Mouse (Mus musculus): ENCODE measurements around the gene Csrp1. TPM values are rescaled to one million over a fixed set of nuclear protein-coding genes. Genes with fewer than 3 reads are reported as not detected.

Gene Csrp1
- polyA plus RNA-seq (2015; fragmentation: Nextera tagmentation; extraction: Ambion mirVana), result 94.1 and 183 TPM in 2 replicates

GRCm38 (mm10) chr1:135719983-135720382, at the start of gene Csrp1:
Gene Csrp1 (plus strand): TSS chr1:135720061.

GRCm38 (mm10) chr1:135765645-135766591, 46.1 kb downstream of the Csrp1 start, which contains the start of gene Phlda3:
Gene Phlda3 (plus strand): TSS chr1:135766119.

GRCm38 (mm10) chr1:135778780-135779535, 59.1 kb downstream of the Csrp1 start, which contains the start of gene Tnni1:
Gene Tnni1 (plus strand): TSS chr1:135779434.

Other genes with a start within 250 kb of the Csrp1 start
- gene Nav1, start 112.8 kb upstream of the Csrp1 start, polyA plus RNA-seq (2015; fragmentation: Nextera tagmentation; extraction: Ambion mirVana), result 10.4 and 11.8 TPM in 2 replicates
- gene Phlda3, start 46.1 kb downstream of the Csrp1 start, polyA plus RNA-seq (2015; fragmentation: Nextera tagmentation; extraction: Ambion mirVana), result 72.6 and 96.0 TPM in 2 replicates
- 8.0 and 9.8 TPM in 2 replicates for gene Tnni1, start 59.4 kb downstream of the Csrp1 start, polyA plus RNA-seq (2015; fragmentation: Nextera tagmentation; extraction: Ambion mirVana)
- gene Lad1, start 98.5 kb downstream of the Csrp1 start, polyA plus RNA-seq (2015; fragmentation: Nextera tagmentation; extraction: Ambion mirVana), result 1.8 and 2.1 TPM in 2 replicates
- gene Tnnt2, start 116.3 kb downstream of the Csrp1 start, polyA plus RNA-seq (2015; fragmentation: Nextera tagmentation; extraction: Ambion mirVana), result 6.5 and 20.7 TPM in 2 replicates
- 0.08 and 0.13 TPM in 2 replicates for gene Pkp1, start 199.1 kb downstream of the Csrp1 start, polyA plus RNA-seq (2015; fragmentation: Nextera tagmentation; extraction: Ambion mirVana)